Mouse (Mus musculus): ENCODE measurements around the gene Fam57b. TPM values are rescaled to one million over a fixed set of nuclear protein-coding genes. Genes with fewer than 3 reads are reported as not detected.

The Fam57b gene
- polyA plus RNA-seq, 1 experiment from 2014 or later, result 4.1 TPM

DNA sequence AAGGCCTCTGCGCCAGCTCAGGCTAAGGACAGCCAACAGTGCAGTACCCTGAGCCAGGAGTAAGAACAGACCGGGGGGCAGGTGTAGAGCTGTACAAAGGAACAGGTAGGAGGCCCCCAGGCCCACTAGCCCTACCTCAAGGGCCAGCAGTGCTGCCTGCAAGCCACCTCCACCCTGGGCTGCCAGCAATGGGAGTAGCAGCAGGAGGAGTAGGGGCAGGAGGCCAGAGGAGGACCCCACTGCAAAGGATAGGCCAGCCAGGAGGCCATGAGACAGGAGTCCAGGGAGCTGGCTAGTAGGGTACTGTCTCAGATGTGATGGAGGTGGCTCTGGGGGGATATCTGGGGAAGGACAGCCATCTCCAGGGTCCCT is 73.0 kb downstream of the Fam57b start:
- no peak for DNase-seq (ENCODE audit: low spot score)
- Histone ChIP-seq H3K9me3 (replicated peaks) (no peaks in the 10 kb centered on the region), H3K27me3 (ENCODE audit: low read depth, poor library complexity, severe bottlenecking) (no peaks in the 10 kb centered on the region), H3K36me3 (peaks cover 100% of the 10 kb centered on the region), H3K4me1 (peaks cover 8% of the 10 kb centered on the region; the same call in 1 of the 2 replicates), H3K4me3 (no peak overlapping the region), H3K27ac (replicated peaks) (no peak overlapping the region)
- WGBS, result 96% methylated on average over 2 of the region's 2 CpGs

DNA sequence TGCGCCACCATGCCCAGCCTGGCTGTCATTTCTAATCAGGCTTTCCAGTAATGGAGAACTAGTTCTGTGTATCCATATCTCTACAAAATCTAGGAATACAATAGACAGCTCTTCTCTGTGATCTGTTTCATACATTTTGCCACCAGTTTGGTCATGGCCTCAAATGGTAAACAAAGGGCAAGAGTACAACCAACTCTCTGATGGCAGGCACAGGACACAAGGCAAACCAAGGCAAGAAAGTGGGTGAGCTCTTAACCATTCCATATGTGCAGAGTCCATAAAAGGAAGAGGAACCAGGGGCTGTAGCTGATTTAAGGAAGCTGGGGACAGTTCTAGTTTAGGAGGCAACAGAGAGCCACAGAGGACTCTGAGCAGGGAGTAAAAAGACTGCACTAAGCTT is 79.8 kb downstream of the Fam57b start:
- Histone ChIP-seq H3K9me3 (replicated peaks) (no peaks in the 10 kb centered on the region), H3K4me1 (peaks cover 22% of the 10 kb centered on the region), H3K36me3 (peaks cover 93% of the 10 kb centered on the region), H3K4me3 (no peak overlapping the region), H3K27ac (replicated peaks) (no peak overlapping the region), H3K27me3 (ENCODE audit: low read depth, poor library complexity, severe bottlenecking) (no peaks in the 10 kb centered on the region)
- no peak for DNase-seq (ENCODE audit: low spot score)
- WGBS, result 96% methylated on average over 1 of the region's 1 CpGs

Other genes starting within 250 kb of the Fam57b start
- gene Eif3c, start 231.3 kb upstream of the Fam57b start, polyA plus RNA-seq (2016; fragmentation: Nextera tagmentation; extraction: Ambion mirVana), result 206 and 215 TPM in 2 replicates
- 0.41 and 0.58 TPM in 2 replicates for gene Apobr, start 212.7 kb upstream of the Fam57b start, polyA plus RNA-seq (2016; fragmentation: Nextera tagmentation; extraction: Ambion mirVana)
- gene Cln3, start 211.9 kb upstream of the Fam57b start, polyA plus RNA-seq (2016; fragmentation: Nextera tagmentation; extraction: Ambion mirVana), result 23.8 and 32.3 TPM in 2 replicates
- gene Il27, start 202.7 kb upstream of the Fam57b start, polyA plus RNA-seq (2016; fragmentation: Nextera tagmentation; extraction: Ambion mirVana), result not detected in 2 replicates
- 1.6 and 3.1 TPM in 2 replicates for gene Nupr1, start 166.8 kb upstream of the Fam57b start, polyA plus RNA-seq (2016; fragmentation: Nextera tagmentation; extraction: Ambion mirVana)
- 61.9 and 63.5 TPM in 2 replicates for gene Sgf29, start 148.4 kb upstream of the Fam57b start, polyA plus RNA-seq (2016; fragmentation: Nextera tagmentation; extraction: Ambion mirVana)
- gene Sult1a1, start 121.2 kb upstream of the Fam57b start, polyA plus RNA-seq (2016; fragmentation: Nextera tagmentation; extraction: Ambion mirVana), result 0.29 TPM in 1 of 2 replicates, not detected in the other
- 186 and 216 TPM in 2 replicates for gene Bola2, start 102.3 kb upstream of the Fam57b start, polyA plus RNA-seq (2016; fragmentation: Nextera tagmentation; extraction: Ambion mirVana)
- gene Slx1b, start 101.9 kb upstream of the Fam57b start, polyA plus RNA-seq (2016; fragmentation: Nextera tagmentation; extraction: Ambion mirVana), result 14.1 and 15.5 TPM in 2 replicates
- 42.7 and 50.1 TPM in 2 replicates for gene Coro1a, start 89.9 kb upstream of the Fam57b start, polyA plus RNA-seq (2016; fragmentation: Nextera tagmentation; extraction: Ambion mirVana)
- gene Mapk3, start 38.1 kb upstream of the Fam57b start, polyA plus RNA-seq (2016; fragmentation: Nextera tagmentation; extraction: Ambion mirVana), result 53.8 and 54.9 TPM in 2 replicates
- 0.68 and 1.1 TPM in 2 replicates for gene Gdpd3, start 31.3 kb upstream of the Fam57b start, polyA plus RNA-seq (2016; fragmentation: Nextera tagmentation; extraction: Ambion mirVana)
- gene Ypel3, start 20.7 kb upstream of the Fam57b start, polyA plus RNA-seq (2016; fragmentation: Nextera tagmentation; extraction: Ambion mirVana), result 41.0 and 60.5 TPM in 2 replicates
- gene Tbx6, start 16.2 kb upstream of the Fam57b start, polyA plus RNA-seq (2016; fragmentation: Nextera tagmentation; extraction: Ambion mirVana), result 0.42 and 0.64 TPM in 2 replicates
- gene Ppp4c, start 5.2 kb upstream of the Fam57b start, polyA plus RNA-seq (2016; fragmentation: Nextera tagmentation; extraction: Ambion mirVana), result 376 and 407 TPM in 2 replicates
- not detected in 2 replicates for gene 4930451I11Rik, start 34.0 kb downstream of the Fam57b start, polyA plus RNA-seq (2016; fragmentation: Nextera tagmentation; extraction: Ambion mirVana)
- gene Doc2a, start 49.7 kb downstream of the Fam57b start, polyA plus RNA-seq (2016; fragmentation: Nextera tagmentation; extraction: Ambion mirVana), result 6.6 and 8.4 TPM in 2 replicates
- gene Hirip3, start 64.3 kb downstream of the Fam57b start, polyA plus RNA-seq (2016; fragmentation: Nextera tagmentation; extraction: Ambion mirVana), result 50.1 and 50.7 TPM in 2 replicates
- 105 and 107 TPM in 2 replicates for gene Ino80e, start 64.7 kb downstream of the Fam57b start, polyA plus RNA-seq (2016; fragmentation: Nextera tagmentation; extraction: Ambion mirVana)
- 53.2 and 61.1 TPM in 2 replicates for gene Taok2, start 87.0 kb downstream of the Fam57b start, polyA plus RNA-seq (2016; fragmentation: Nextera tagmentation; extraction: Ambion mirVana)
- 29.4 and 36.1 TPM in 2 replicates for gene Tmem219, start 125.2 kb downstream of the Fam57b start, polyA plus RNA-seq (2016; fragmentation: Nextera tagmentation; extraction: Ambion mirVana)
- 20.8 and 26.1 TPM in 2 replicates for gene Kctd13, start 131.2 kb downstream of the Fam57b start, polyA plus RNA-seq (2016; fragmentation: Nextera tagmentation; extraction: Ambion mirVana)
- gene Asphd1, start 151.9 kb downstream of the Fam57b start, polyA plus RNA-seq (2016; fragmentation: Nextera tagmentation; extraction: Ambion mirVana), result 0.25 and 0.76 TPM in 2 replicates
- gene Sez6l2, start 152.9 kb downstream of the Fam57b start, polyA plus RNA-seq (2016; fragmentation: Nextera tagmentation; extraction: Ambion mirVana), result 2.0 and 4.6 TPM in 2 replicates
- gene Cdipt, start 178.2 kb downstream of the Fam57b start, polyA plus RNA-seq (2016; fragmentation: Nextera tagmentation; extraction: Ambion mirVana), result 89.2 and 99.8 TPM in 2 replicates
- gene Cdiptos, start 178.4 kb downstream of the Fam57b start, polyA plus RNA-seq (2016; fragmentation: Nextera tagmentation; extraction: Ambion mirVana), result 0.51 and 1.0 TPM in 2 replicates
- 3.0 and 5.2 TPM in 2 replicates for gene Mvp, start 217.0 kb downstream of the Fam57b start, polyA plus RNA-seq (2016; fragmentation: Nextera tagmentation; extraction: Ambion mirVana)
- gene Pagr1b, start 218.8 kb downstream of the Fam57b start, polyA plus RNA-seq (2016; fragmentation: Nextera tagmentation; extraction: Ambion mirVana), result 0.19 and 0.25 TPM in 2 replicates
- 103 and 104 TPM in 2 replicates for gene Pagr1a, start 219.7 kb downstream of the Fam57b start, polyA plus RNA-seq (2016; fragmentation: Nextera tagmentation; extraction: Ambion mirVana)
- gene Gm42742, start 223.4 kb downstream of the Fam57b start, polyA plus RNA-seq (2016; fragmentation: Nextera tagmentation; extraction: Ambion mirVana), result 46.2 and 55.1 TPM in 2 replicates
- gene Prrt2, start 223.5 kb downstream of the Fam57b start, polyA plus RNA-seq (2016; fragmentation: Nextera tagmentation; extraction: Ambion mirVana), result 2.9 and 4.4 TPM in 2 replicates
- gene Maz, start 229.4 kb downstream of the Fam57b start, polyA plus RNA-seq (2016; fragmentation: Nextera tagmentation; extraction: Ambion mirVana), result 64.6 and 66.4 TPM in 2 replicates
- 210 and 222 TPM in 2 replicates for gene Kif22, start 244.8 kb downstream of the Fam57b start, polyA plus RNA-seq (2016; fragmentation: Nextera tagmentation; extraction: Ambion mirVana)